Mouse (Mus musculus): ENCODE results near the gene Osbpl2. TPM values are rescaled to one million over a fixed set of nuclear protein-coding genes. Genes with fewer than 3 reads are reported as not detected.
"Not testable (repeated sequence)": the region's sequence is repeated elsewhere in the genome, so short reads cannot be mapped to it uniquely, and the experiment has no call there.

Osbpl2 gene
- polyA plus RNA-seq, 1 experiment from 2014 or later: 29.6 TPM

DNA sequence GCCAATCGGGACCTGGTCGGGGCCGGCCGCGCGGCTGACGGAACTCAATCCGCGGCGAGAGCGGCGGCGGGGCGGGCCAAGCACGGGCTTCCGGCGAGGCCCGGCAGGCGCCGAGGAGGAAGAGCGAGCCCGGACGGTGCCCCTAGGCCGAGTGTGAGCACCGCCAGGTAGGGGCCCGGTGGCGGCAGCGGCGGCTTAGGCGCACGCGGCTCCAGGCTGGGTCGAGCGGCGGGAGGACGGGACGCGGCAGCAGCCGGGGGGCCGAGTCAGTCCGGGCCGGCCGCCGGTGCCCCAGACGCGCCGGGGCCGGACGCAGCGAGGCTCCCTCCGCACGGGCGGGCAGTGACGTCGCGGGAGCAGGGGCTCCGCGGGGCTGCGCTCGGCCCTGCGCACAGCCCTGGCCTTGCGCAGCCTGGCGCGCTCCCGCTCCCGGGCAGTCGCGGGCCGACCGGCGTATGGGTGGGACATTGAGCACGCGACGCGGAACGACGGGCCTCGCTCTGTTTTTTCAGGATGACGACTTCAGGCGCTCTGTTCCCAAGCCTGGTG lies 52.5 kb downstream of the Osbpl2 start:
- H3K27ac ChIP-seq: peak overlapping the region; percentile 89
- ATAC-seq: peak; percentile 75
- H3K4me2 ChIP-seq (replicated peaks): peak overlapping the region; percentile 85
- H3K9me3 ChIP-seq: no peaks in the 10 kb centered on the region
- H3K36me3 ChIP-seq: peaks cover 20% of the 10 kb centered on the region
- peak overlapping the region; percentile 100 for H3K4me3 ChIP-seq (replicated peaks)
- under 1% methylated on average over 79 of the region's 80 CpGs for WGBS
- peaks cover 22% of the 10 kb centered on the region for H3K4me1 ChIP-seq (replicated peaks)
- H3K27me3 ChIP-seq (replicated peaks): no peaks in the 10 kb centered on the region
- peak overlapping the region; percentile 98 for H3K9ac ChIP-seq

DNA sequence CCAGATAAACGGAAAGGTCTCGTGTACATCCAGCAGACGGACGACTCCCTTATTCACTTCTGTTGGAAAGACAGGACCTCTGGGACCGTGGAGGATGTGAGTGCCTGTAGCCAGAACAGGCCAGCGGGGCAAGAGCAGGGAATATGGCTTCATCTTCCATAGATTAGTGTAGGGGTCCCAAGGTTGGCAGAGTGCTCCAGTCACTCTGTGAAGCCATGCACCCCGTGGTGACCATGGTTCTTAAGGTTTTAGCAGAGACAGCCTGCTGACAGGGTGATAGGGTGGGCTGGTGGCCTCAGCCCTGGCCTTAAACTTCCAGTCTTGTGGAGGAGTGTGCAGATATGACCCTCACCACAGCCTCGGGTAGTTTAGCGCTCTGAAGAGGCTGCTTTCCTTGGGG lies 53.0 kb downstream of the Osbpl2 start:
- 3% methylated on average over 9 of the region's 9 CpGs for WGBS
- Histone ChIP-seq H3K4me1 (replicated peaks) (peaks cover 22% of the 10 kb centered on the region), H3K36me3 (peaks cover 25% of the 10 kb centered on the region), H3K9ac (peak overlapping the region; percentile 98), H3K4me2 (replicated peaks) (peak overlapping the region; percentile 85), H3K27ac (no peak overlapping the region), H3K27me3 (replicated peaks) (no peaks in the 10 kb centered on the region), H3K9me3 (no peaks in the 10 kb centered on the region), H3K4me3 (replicated peaks) (peak overlapping the region; percentile 100)
- no peak for ATAC-seq

GRCm38 (mm10) chr2:180173163-180173562 lies 54.1 kb downstream of the Osbpl2 start:
- Histone ChIP-seq H3K4me2 (replicated peaks) (peak overlapping the region; percentile 85), H3K4me3 (replicated peaks) (peak overlapping the region; percentile 100; the same call in 1 of the 2 replicates), H3K27ac (no peak overlapping the region), H3K4me1 (replicated peaks) (peaks cover 22% of the 10 kb centered on the region), H3K36me3 (peaks cover 35% of the 10 kb centered on the region), H3K9me3 (no peaks in the 10 kb centered on the region), H3K27me3 (replicated peaks) (no peaks in the 10 kb centered on the region), H3K9ac (peak overlapping the region; percentile 98)
- no peak for ATAC-seq
- 77% methylated on average over 4 of the region's 4 CpGs for WGBS

DNA sequence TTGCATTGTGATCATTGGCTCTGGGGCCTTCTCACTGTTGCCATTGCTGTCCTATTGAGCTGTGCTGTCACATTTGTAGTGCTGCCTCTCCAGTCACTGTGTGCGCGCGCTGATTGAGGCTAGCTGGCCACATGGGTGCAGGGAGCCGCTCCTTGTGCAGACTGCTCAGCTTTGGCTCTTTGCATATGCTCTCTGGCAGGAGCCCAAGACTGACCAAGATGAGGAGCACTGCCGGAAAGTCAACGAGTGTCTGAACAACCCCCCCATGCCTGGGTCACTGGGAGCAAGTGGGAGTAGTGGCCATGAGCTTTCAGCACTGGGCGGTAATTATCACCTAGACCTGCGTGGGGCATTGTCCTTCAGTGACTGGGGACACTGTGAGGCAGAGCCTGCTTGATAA lies 54.6 kb downstream of the Osbpl2 start:
- H3K27me3 ChIP-seq (replicated peaks); H3K27ac ChIP-seq; ATAC-seq; H3K4me3 ChIP-seq (replicated peaks); H3K9me3 ChIP-seq: not testable (repeated sequence)
- Histone ChIP-seq H3K4me1 (replicated peaks) (peaks cover 22% of the 10 kb centered on the region), H3K9ac (peak overlapping the region; percentile 98; the same call in 1 of the 2 replicates), H3K36me3 (peaks cover 36% of the 10 kb centered on the region), H3K4me2 (replicated peaks) (peak overlapping the region; percentile 85)
- 82% methylated on average over 8 of the region's 8 CpGs for WGBS

GRCm38 (mm10) chr2:180174121-180174520 lies 55.0 kb downstream of the Osbpl2 start:
- no peak for ATAC-seq
- no peak overlapping the region for H3K4me2 ChIP-seq (replicated peaks)
- H3K4me1 ChIP-seq (replicated peaks): peaks cover 22% of the 10 kb centered on the region
- no peak overlapping the region for H3K27ac ChIP-seq
- H3K27me3 ChIP-seq (replicated peaks): no peaks in the 10 kb centered on the region
- H3K36me3 ChIP-seq: peaks cover 40% of the 10 kb centered on the region
- H3K9me3 ChIP-seq: no peaks in the 10 kb centered on the region
- H3K4me3 ChIP-seq (replicated peaks): no peak overlapping the region
- 90% methylated on average over 5 of the region's 5 CpGs for WGBS
- H3K9ac ChIP-seq: 0 out of 2 replicates have a peak overlapping the region, but pooled peaks have one; percentile 98

- Histone ChIP-seq H3K4me2 (replicated peaks) (no peak overlapping the region), H3K4me1 (replicated peaks) (peaks cover 19% of the 10 kb centered on the region), H3K27ac (no peak overlapping the region), H3K4me3 (replicated peaks) (no peak overlapping the region), H3K9ac (no peak overlapping the region), H3K9me3 (no peaks in the 10 kb centered on the region), H3K36me3 (peaks cover 46% of the 10 kb centered on the region), H3K27me3 (replicated peaks) (no peaks in the 10 kb centered on the region)
- ATAC-seq: no peak
- 89% methylated on average over 7 of the region's 7 CpGs for WGBS
Measured at GRCm38 (mm10) chr2:180175725-180176124, 56.6 kb downstream of the Osbpl2 start.

- H3K9ac ChIP-seq: no peak overlapping the region
- H3K36me3 ChIP-seq: peaks cover 43% of the 10 kb centered on the region
- no peak overlapping the region for H3K27ac ChIP-seq
- no peak for ATAC-seq
- no peaks in the 10 kb centered on the region for H3K27me3 ChIP-seq (replicated peaks)
- 86% methylated on average over 9 of the region's 9 CpGs for WGBS
- H3K9me3 ChIP-seq: no peaks in the 10 kb centered on the region
- H3K4me2 ChIP-seq (replicated peaks): no peak overlapping the region
- H3K4me3 ChIP-seq (replicated peaks): no peak overlapping the region
- H3K4me1 ChIP-seq (replicated peaks): no peaks in the 10 kb centered on the region
Measured at GRCm38 (mm10) chr2:180181542-180181941, 62.4 kb downstream of the Osbpl2 start.

DNA sequence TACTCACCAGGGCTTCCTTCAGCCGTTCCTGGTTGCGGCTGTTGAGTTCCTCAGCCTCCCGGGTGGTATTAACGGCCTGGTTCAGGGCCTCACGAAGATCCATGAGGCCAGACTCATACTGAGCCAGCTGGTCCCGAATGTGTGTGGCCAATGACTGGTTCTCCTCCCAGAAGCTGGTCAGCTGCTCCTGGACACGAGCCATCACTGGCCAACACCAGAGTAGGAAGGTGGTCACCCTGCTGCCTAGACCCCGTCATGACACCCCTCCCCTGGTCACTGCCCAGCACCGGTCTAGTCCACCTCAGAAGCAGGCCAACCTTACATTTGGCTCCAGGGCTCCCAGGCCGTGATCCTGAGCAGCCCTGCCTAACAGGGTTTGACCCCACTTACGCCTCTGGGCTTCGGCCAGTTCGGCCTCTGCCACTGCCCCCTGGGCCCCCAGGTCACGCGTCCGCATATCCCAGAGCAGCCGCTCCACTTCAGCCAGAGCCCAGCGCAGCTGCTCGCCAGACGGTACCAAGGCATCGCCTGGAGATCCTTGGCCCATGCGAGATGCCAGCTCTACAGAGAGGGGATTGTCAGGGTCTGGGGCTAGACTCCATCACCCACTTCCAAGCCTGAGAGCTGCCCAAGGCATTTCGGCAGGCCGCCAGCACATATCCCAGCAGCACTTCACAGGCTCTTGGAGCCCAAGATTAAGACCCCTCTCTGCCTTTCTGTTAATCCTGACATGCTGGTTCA lies 65.1 kb downstream of the Osbpl2 start:
- 82% methylated on average over 24 of the region's 24 CpGs for WGBS
- H3K4me1 ChIP-seq (replicated peaks): no peaks in the 10 kb centered on the region
- no peaks in the 10 kb centered on the region for H3K27me3 ChIP-seq (replicated peaks)

DNA sequence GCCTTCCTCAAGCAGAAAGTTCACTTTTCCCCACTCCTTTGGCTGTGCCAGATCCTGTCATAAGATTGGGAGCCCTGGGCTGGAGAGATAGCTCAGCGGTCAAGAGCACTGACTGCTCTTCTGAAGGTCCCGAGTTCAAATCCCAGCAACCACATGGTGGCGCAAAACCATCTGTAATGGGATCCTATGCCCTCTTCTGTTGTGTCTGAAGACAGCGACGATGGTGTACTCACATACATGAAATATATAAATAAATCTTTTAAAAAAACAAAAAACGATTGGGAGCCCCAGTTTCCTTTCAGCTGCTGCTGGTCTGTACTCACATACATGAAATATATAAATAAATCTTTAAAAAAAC lies 65.6 kb downstream of the Osbpl2 start:
- H3K27ac ChIP-seq: no peak overlapping the region
- 0 out of 2 replicates have a peak, but pooled peaks cover 18% of the 10 kb centered on the region for H3K36me3 ChIP-seq
- no peak overlapping the region for H3K4me3 ChIP-seq (replicated peaks)
- no peak overlapping the region for H3K4me2 ChIP-seq (replicated peaks)
- 78% methylated on average over 6 of the region's 6 CpGs for WGBS
- no peak overlapping the region for H3K9ac ChIP-seq
- no peak for ATAC-seq
- H3K9me3 ChIP-seq: no peaks in the 10 kb centered on the region
- H3K27me3 ChIP-seq (replicated peaks): no peaks in the 10 kb centered on the region
- H3K4me1 ChIP-seq (replicated peaks): no peaks in the 10 kb centered on the region

More for the DNA sequence above, 65.1 kb downstream of the Osbpl2 start:
- Histone ChIP-seq H3K36me3 (peaks cover 22% of the 10 kb centered on the region; the same call in 1 of the 2 replicates), H3K4me3 (replicated peaks) (no peak overlapping the region), H3K4me2 (replicated peaks) (no peak overlapping the region), H3K27ac (no peak overlapping the region), H3K9ac (no peak overlapping the region), H3K9me3 (no peaks in the 10 kb centered on the region)
- no peak for ATAC-seq

DNA sequence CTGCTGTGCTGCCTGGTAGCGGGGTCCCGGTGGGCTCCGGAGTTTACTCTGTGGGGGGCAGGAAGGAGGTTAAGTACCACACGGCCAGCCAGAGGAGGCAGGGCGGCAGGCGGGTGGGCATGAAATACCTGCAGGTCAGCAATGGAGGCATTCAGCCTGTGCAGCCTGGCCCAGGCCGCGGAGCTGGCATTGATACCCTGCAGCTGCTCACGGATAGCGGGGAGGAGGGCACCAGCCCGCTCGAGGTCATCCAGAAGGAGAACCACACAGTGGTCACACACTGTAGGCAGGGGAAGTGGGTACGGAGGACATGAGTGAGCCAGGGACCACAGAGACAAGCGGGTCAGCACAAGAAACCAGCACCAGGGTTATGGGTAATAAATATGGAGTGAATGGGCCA lies 66.6 kb downstream of the Osbpl2 start:
- Histone ChIP-seq H3K36me3 (0 out of 2 replicates have a peak, but pooled peaks cover 17% of the 10 kb centered on the region), H3K4me1 (replicated peaks) (no peaks in the 10 kb centered on the region), H3K27ac (no peak overlapping the region), H3K4me3 (replicated peaks) (no peak overlapping the region), H3K9ac (no peak overlapping the region), H3K4me2 (replicated peaks) (no peak overlapping the region), H3K9me3 (no peaks in the 10 kb centered on the region), H3K27me3 (replicated peaks) (no peaks in the 10 kb centered on the region)
- no peak for ATAC-seq
- WGBS: 92% methylated on average over 14 of the region's 14 CpGs

DNA sequence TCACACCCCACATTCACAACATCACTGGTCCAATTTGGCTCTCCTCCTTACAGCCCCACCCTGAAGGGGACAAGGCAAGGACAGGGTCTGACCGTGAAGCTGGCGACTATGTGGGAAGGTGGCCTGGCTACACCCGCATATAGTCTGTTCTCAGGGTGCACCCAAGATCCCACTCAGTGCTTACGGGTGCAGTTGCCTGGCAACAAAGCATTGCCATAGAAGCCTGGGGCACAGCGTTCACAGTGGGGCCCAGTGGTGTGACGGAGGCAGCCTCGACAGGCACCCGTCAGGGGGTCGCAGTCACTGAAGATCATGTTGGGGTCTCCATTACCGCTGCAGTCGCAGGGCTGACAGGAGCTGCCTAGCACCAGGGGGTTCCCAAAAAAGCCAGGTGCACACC lies 68.3 kb downstream of the Osbpl2 start:
- Histone ChIP-seq H3K27me3 (replicated peaks) (no peaks in the 10 kb centered on the region), H3K9ac (no peak overlapping the region), H3K27ac (no peak overlapping the region), H3K36me3 (0 out of 2 replicates have a peak, but pooled peaks cover 13% of the 10 kb centered on the region), H3K4me1 (replicated peaks) (no peaks in the 10 kb centered on the region), H3K4me3 (replicated peaks) (no peak overlapping the region), H3K9me3 (no peaks in the 10 kb centered on the region), H3K4me2 (replicated peaks) (no peak overlapping the region)
- ATAC-seq: no peak
- WGBS: 90% methylated on average over 11 of the region's 11 CpGs

GRCm38 (mm10) chr2:180196610-180197322 lies 77.7 kb downstream of the Osbpl2 start:
- no peak overlapping the region for H3K9ac ChIP-seq
- H3K9me3 ChIP-seq: no peaks in the 10 kb centered on the region
- H3K4me3 ChIP-seq (replicated peaks): no peak overlapping the region
- H3K4me1 ChIP-seq (replicated peaks): no peaks in the 10 kb centered on the region
- H3K36me3 ChIP-seq: peaks cover 2% of the 10 kb centered on the region; the same call in 1 of the 2 replicates
- H3K27ac ChIP-seq: no peak overlapping the region
- 74% methylated on average over 12 of the region's 12 CpGs for WGBS
- no peak for ATAC-seq
- no peak overlapping the region for H3K4me2 ChIP-seq (replicated peaks)
- H3K27me3 ChIP-seq (replicated peaks): no peaks in the 10 kb centered on the region
